Mouse (Mus musculus) cortical plate, adult 2 months (tissue): ENCODE data around the gene Aff1.

ENCODE experiments used
- CTCF ChIP-seq: fragments of 200-500 bp; IDR thresholded peaks from 2 replicates; pipeline ENCODE4 v1.5.1; 2011; ENCODE audit warnings: mild to moderate bottlenecking, control low read depth, low read length; ENCODE audit not compliant: insufficient read depth; ENCODE audit errors: extremely low read depth
- POLR2A ChIP-seq: fragments of 200-500 bp; IDR thresholded peaks from 2 replicates; pipeline ENCODE4 v1.6.1; 2011; ENCODE audit warnings: mild to moderate bottlenecking, low read length, control low read depth; ENCODE audit not compliant: insufficient read depth; ENCODE audit errors: extremely low read depth

DNA sequence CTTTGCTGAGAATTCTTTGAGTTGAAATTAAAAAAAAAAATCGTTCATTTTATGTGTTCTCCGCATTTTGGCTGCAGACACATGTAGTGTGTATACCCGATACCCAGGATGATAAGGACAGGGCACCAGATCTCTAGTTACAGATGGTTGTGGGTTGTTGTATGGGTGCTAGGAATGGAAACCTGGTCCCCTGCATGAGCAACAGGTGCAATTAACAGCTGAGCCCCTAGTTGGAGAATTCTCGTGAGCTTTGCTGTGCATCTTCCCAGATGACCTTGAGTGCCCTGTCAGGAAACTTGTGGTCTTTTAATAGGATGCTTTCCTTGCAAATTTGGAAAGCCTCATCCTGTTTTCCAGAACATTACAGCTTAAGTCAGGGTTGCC, 74.2 kb downstream of the Aff1 start:
- no peak for TF ChIP-seq CTCF
- no peak for TF ChIP-seq POLR2A
